Mouse (Mus musculus) G1E (cell line): ENCODE data around the gene Gbp8. TPM values are rescaled to one million over a fixed set of nuclear protein-coding genes. Genes with fewer than 3 reads are reported as not detected.
"Not testable (repeated sequence)": the region's sequence is repeated elsewhere in the genome, so short reads cannot be mapped to it uniquely, and the experiment has no call there.

Experiments
- ATAC-seq: 2 replicates; pipeline ENCODE4 v1.8.0; 2016; ENCODE audit warnings: mild to moderate bottlenecking; ENCODE audit not compliant: insufficient number of reproducible peaks, poor library complexity, low FRiP score, severe bottlenecking; ENCODE audit errors: extremely low read depth
- DNase-seq: peaks from one replicate; pipeline ENCODE4 v3.0.0; 2012; ENCODE audit warnings: low spot score
- H3K27me3 ChIP-seq: 2 replicates; pipeline ENCODE4 v1.6.1; 2012; ENCODE audit warnings: mild to moderate bottlenecking, low read length, inconsistent platforms; ENCODE audit not compliant: insufficient read depth
- H3K36me3 ChIP-seq: replicated peaks from 2 replicates; pipeline ENCODE3; 2012; ENCODE audit warnings: mild to moderate bottlenecking, inconsistent platforms
- H3K4me1 ChIP-seq: 2 replicates; pipeline ENCODE4 v1.6.1; 2012; ENCODE audit warnings: low read depth, low read length, inconsistent platforms, mixed read lengths; ENCODE audit not compliant: insufficient read depth
- H3K4me3 ChIP-seq: 2 replicates; pipeline ENCODE4 v1.5.1; 2012; ENCODE audit warnings: low read depth, mild to moderate bottlenecking, inconsistent platforms, low read length, moderate library complexity, mixed read lengths
- H3K9me3 ChIP-seq: replicated peaks from 2 replicates; pipeline ENCODE4 v1.6.1; 2012; ENCODE audit warnings: inconsistent platforms
- CTCF ChIP-seq: IDR thresholded peaks from 2 replicates; pipeline ENCODE4 v1.5.1; 2012; ENCODE audit warnings: low read depth, low read length, inconsistent platforms, mixed read lengths
- GATA1 ChIP-seq: IDR thresholded peaks from 2 replicates; pipeline ENCODE4 v1.6.1; 2012; ENCODE audit warnings: borderline replicate concordance, low read length, inconsistent platforms, mixed read lengths
- GATA2 ChIP-seq: IDR thresholded peaks from 2 replicates; pipeline ENCODE4 v1.6.1; 2012; ENCODE audit warnings: low read depth, low read length, inconsistent platforms, borderline replicate concordance
- POLR2AphosphoS5 ChIP-seq: IDR thresholded peaks from 2 replicates; pipeline ENCODE4 v1.6.1; 2012; ENCODE audit warnings: low read depth, low read length, inconsistent platforms; ENCODE audit not compliant: insufficient replicate concordance
- TAL1 ChIP-seq: conservative IDR thresholded peaks from 2 replicates; pipeline ENCODE4 v1.6.1; 2012; ENCODE audit warnings: low read depth, low read length, inconsistent platforms, mixed read lengths
- polyA plus RNA-seq: library from polyadenylated mRNA; stranded (reverse); fragments of >175 nt; gene quantifications from 2 replicates; pipeline ENCODE4 v1.2.3, GENCODE M21; 2012
- total RNA-seq, 2 experiments: library from RNA; stranded (forward) in 1 of 2; stranded (reverse) in 1 of 2; fragments of 200-1000 nt in 1 of 2; fragments of >200 nt in 1 of 2; fragmentation: Nextera tagmentation in 1 of 2; gene quantifications; 2 replicates each; pipeline ENCODE4 v1.2.3; 2014 to 2017

The Gbp8 gene
- total and polyA plus RNA-seq, 3 experiments = 0.05 TPM; not detected in 2

- no peak for ATAC-seq
- H3K4me1 ChIP-seq = no peaks in the 10 kb centered on the region
- H3K4me3 ChIP-seq = no peak overlapping the region
- H3K27me3 ChIP-seq = no peaks in the 10 kb centered on the region
- H3K36me3 ChIP-seq = no peaks in the 10 kb centered on the region
- TF ChIP-seq GATA1 (no peak), GATA2 (no peak), CTCF (no peak)
- no peak for DNase-seq
- peaks cover 21% of the 10 kb centered on the region for H3K9me3 ChIP-seq
Observed at GRCm38 (mm10) chr5:105081900-105082299, 57.4 kb downstream of the Gbp8 start.

GRCm38 (mm10) chr5:105068356-105068755 is 71.0 kb downstream of the Gbp8 start:
- DNase-seq, H3K9me3 ChIP-seq, H3K4me3 ChIP-seq, H3K4me1 ChIP-seq, H3K27me3 ChIP-seq, ATAC-seq, H3K36me3 ChIP-seq: not testable (repeated sequence)

- not testable (repeated sequence) for H3K27me3 ChIP-seq, H3K4me3 ChIP-seq, DNase-seq, ATAC-seq, H3K4me1 ChIP-seq, H3K36me3 ChIP-seq
- H3K9me3 ChIP-seq = peaks cover 27% of the 10 kb centered on the region
Observed at GRCm38 (mm10) chr5:105064443-105064842, 74.9 kb downstream of the Gbp8 start.

GRCm38 (mm10) chr5:105063321-105063720 is 76.0 kb downstream of the Gbp8 start:
- DNase-seq = no peak
- no peaks in the 10 kb centered on the region for H3K4me1 ChIP-seq
- ATAC-seq = no peak
- H3K36me3 ChIP-seq = no peaks in the 10 kb centered on the region
- no peaks in the 10 kb centered on the region for H3K27me3 ChIP-seq
- H3K9me3 ChIP-seq = peaks cover 28% of the 10 kb centered on the region
- TF ChIP-seq GATA1 (no peak), TAL1 (no peak), GATA2 (no peak), POLR2AphosphoS5 (no peak), CTCF (no peak)
- H3K4me3 ChIP-seq = no peak overlapping the region

GRCm38 (mm10) chr5:105062403-105062802 is 76.9 kb downstream of the Gbp8 start:
- H3K4me3 ChIP-seq, DNase-seq, ATAC-seq, H3K27me3 ChIP-seq, H3K36me3 ChIP-seq, H3K4me1 ChIP-seq: not testable (repeated sequence)
- H3K9me3 ChIP-seq = peaks cover 28% of the 10 kb centered on the region

- no peaks in the 10 kb centered on the region for H3K4me1 ChIP-seq
- no peak for ATAC-seq
- H3K4me3 ChIP-seq = no peak overlapping the region
- no peaks in the 10 kb centered on the region for H3K27me3 ChIP-seq
- TF ChIP-seq TAL1 (no peak), POLR2AphosphoS5 (no peak), CTCF (no peak), GATA1 (no peak), GATA2 (no peak)
- no peaks in the 10 kb centered on the region for H3K36me3 ChIP-seq
- peaks cover 26% of the 10 kb centered on the region for H3K9me3 ChIP-seq
- no peak for DNase-seq
Observed at GRCm38 (mm10) chr5:105060224-105060623, 79.1 kb downstream of the Gbp8 start.

- Histone ChIP-seq H3K36me3 (no peaks in the 10 kb centered on the region), H3K4me3 (no peak overlapping the region), H3K27me3 (no peaks in the 10 kb centered on the region), H3K4me1 (no peaks in the 10 kb centered on the region), H3K9me3 (peaks cover 8% of the 10 kb centered on the region)
- TF ChIP-seq GATA2 (no peak), GATA1 (no peak), POLR2AphosphoS5 (no peak), TAL1 (no peak), CTCF (no peak)
- ATAC-seq (no peak), DNase-seq (no peak)
Observed at GRCm38 (mm10) chr5:105055279-105055678, 84.1 kb downstream of the Gbp8 start.

GRCm38 (mm10) chr5:105053471-105054169 is 85.7 kb downstream of the Gbp8 start:
- not testable (repeated sequence) for DNase-seq, H3K36me3 ChIP-seq, H3K9me3 ChIP-seq, H3K27me3 ChIP-seq, ATAC-seq, H3K4me1 ChIP-seq, H3K4me3 ChIP-seq
